Mouse (Mus musculus) kidney, embryonic 16.5 days (tissue): ENCODE measurements around the gene Txndc5. TPM values are rescaled to one million over a fixed set of nuclear protein-coding genes. Genes with fewer than 3 reads are reported as not detected.

ENCODE experiments used
- ATAC-seq: fragments of 200-750 bp; cut with Nextera tagmentation; 2 replicates; pipeline ENCODE4 v1.8.0; 2017; ENCODE audit warnings: moderate TSS enrichment; ENCODE audit not compliant: low FRiP score, low TSS enrichment
- H3K27ac ChIP-seq: fragments of 300-500 bp; sonication (generic); 2 replicates; pipeline ENCODE4 v1.5.1; 2014; ENCODE audit warnings: low read length
- H3K27me3 ChIP-seq: fragments of 300-500 bp; sonication (generic); 2 replicates; pipeline ENCODE4 v1.6.1; 2014; ENCODE audit warnings: low read length, control low read depth, mixed read lengths; ENCODE audit not compliant: insufficient read depth
- H3K36me3 ChIP-seq: fragments of 300-500 bp; sonication (generic); 2 replicates; pipeline ENCODE4 v1.6.1; 2014; ENCODE audit warnings: low read length, control low read depth, mixed read lengths; ENCODE audit not compliant: insufficient read depth
- H3K4me1 ChIP-seq: fragments of 300-500 bp; sonication (generic); 2 replicates; pipeline ENCODE4 v1.6.1; 2014; ENCODE audit warnings: low read length, control low read depth, mixed read lengths; ENCODE audit not compliant: insufficient read depth
- H3K4me2 ChIP-seq: fragments of 300-500 bp; sonication (generic); replicated peaks from 2 replicates; pipeline ENCODE4 v1.6.1; 2014; ENCODE audit warnings: low read depth, low read length
- H3K4me3 ChIP-seq: fragments of 300-500 bp; sonication (generic); 2 replicates; pipeline ENCODE4 v1.5.1; 2014; ENCODE audit warnings: mild to moderate bottlenecking, low read length
- H3K9ac ChIP-seq: fragments of 300-500 bp; sonication (generic); replicated peaks from 2 replicates; pipeline ENCODE4 v1.6.1; 2014; ENCODE audit warnings: low read length
- H3K9me3 ChIP-seq: fragments of 300-500 bp; sonication (generic); 2 replicates; pipeline ENCODE4 v1.6.1; 2016; ENCODE audit warnings: low read length, control low read depth
- WGBS: fragments of 180-500 bp; shearing (Covaris S2); extraction: QIAGEN DNeasy Blood & Tissue Kit; methylation state at CpG from one replicate; pipeline ENCODE4 v1.1.7; 2014; 5-methylcytosine and 5-hydroxymethylcytosine counted together
- polyA plus RNA-seq: library from polyadenylated mRNA; unstranded; fragments of >200 nt; fragmentation: Nextera tagmentation; extraction: Ambion mirVana; gene quantifications from 2 replicates; pipeline ENCODE4 v1.2.1, GENCODE M21; 2015

The Txndc5 gene
- polyA plus RNA-seq, 1 experiment from 2014 or later, result 313 TPM

- Histone ChIP-seq H3K9ac (no peak overlapping the region), H3K4me3 (no peak overlapping the region), H3K9me3 (no peaks in the 10 kb centered on the region), H3K4me2 (no peak overlapping the region), H3K27ac (no peak overlapping the region), H3K27me3 (no peaks in the 10 kb centered on the region), H3K4me1 (no peaks in the 10 kb centered on the region), H3K36me3 (no peaks in the 10 kb centered on the region)
- 82% methylated on average over 8 of the region's 8 CpGs for whole genome bisulfite sequencing
- ATAC-seq, result no peak
Measured at GRCm38 (mm10) chr13:38544769-38545445, 16.3 kb upstream of the Txndc5 start.

- H3K4me2 ChIP-seq, result no peak overlapping the region
- no peaks in the 10 kb centered on the region for H3K36me3 ChIP-seq
- 90% methylated on average over 8 of the region's 8 CpGs for WGBS
- no peaks in the 10 kb centered on the region for H3K4me1 ChIP-seq
- H3K9ac ChIP-seq, result no peak overlapping the region
- no peak overlapping the region for H3K4me3 ChIP-seq
- ATAC-seq, result no peak
- no peaks in the 10 kb centered on the region for H3K9me3 ChIP-seq
- H3K27ac ChIP-seq, result no peak overlapping the region
- no peaks in the 10 kb centered on the region for H3K27me3 ChIP-seq
Measured at GRCm38 (mm10) chr13:38543455-38544125, 15.0 kb upstream of the Txndc5 start.

- H3K4me1 ChIP-seq, result no peaks in the 10 kb centered on the region
- H3K4me2 ChIP-seq, result no peak overlapping the region
- H3K9me3 ChIP-seq, result no peaks in the 10 kb centered on the region
- ATAC-seq, result no peak
- WGBS, result 84% methylated on average over 7 of the region's 7 CpGs
- H3K9ac ChIP-seq, result no peak overlapping the region
- H3K4me3 ChIP-seq, result no peak overlapping the region
- H3K36me3 ChIP-seq, result no peaks in the 10 kb centered on the region
- no peaks in the 10 kb centered on the region for H3K27me3 ChIP-seq
- no peak overlapping the region for H3K27ac ChIP-seq
Measured at GRCm38 (mm10) chr13:38539192-38539900, 10.7 kb upstream of the Txndc5 start.

- H3K27ac ChIP-seq, result no peak overlapping the region
- H3K4me1 ChIP-seq, result no peaks in the 10 kb centered on the region
- no peak overlapping the region for H3K4me2 ChIP-seq
- H3K9me3 ChIP-seq, result no peaks in the 10 kb centered on the region
- ATAC-seq, result no peak; the same call in 1 of the 2 replicates
- no peaks in the 10 kb centered on the region for H3K36me3 ChIP-seq
- no peak overlapping the region for H3K9ac ChIP-seq
- H3K4me3 ChIP-seq, result no peak overlapping the region
- H3K27me3 ChIP-seq, result no peaks in the 10 kb centered on the region
Measured at GRCm38 (mm10) chr13:38537521-38537920, 8.9 kb upstream of the Txndc5 start.

GRCm38 (mm10) chr13:38534731-38535130 lies 6.1 kb upstream of the Txndc5 start:
- 73% methylated on average over 6 of the region's 6 CpGs for WGBS
- Histone ChIP-seq H3K4me2 (no peak overlapping the region), H3K9me3 (no peaks in the 10 kb centered on the region), H3K9ac (no peak overlapping the region), H3K4me3 (no peak overlapping the region), H3K4me1 (no peaks in the 10 kb centered on the region), H3K36me3 (no peaks in the 10 kb centered on the region), H3K27ac (no peak overlapping the region), H3K27me3 (no peaks in the 10 kb centered on the region)
- ATAC-seq, result no peak

GRCm38 (mm10) chr13:38534016-38534415 lies 5.4 kb upstream of the Txndc5 start:
- WGBS, result 44% methylated on average over 6 of the region's 6 CpGs
- no peak overlapping the region for H3K4me2 ChIP-seq
- no peak overlapping the region for H3K27ac ChIP-seq
- H3K4me1 ChIP-seq, result peaks cover 2% of the 10 kb centered on the region; the same call in 1 of the 2 replicates
- H3K9ac ChIP-seq, result no peak overlapping the region
- H3K36me3 ChIP-seq, result no peaks in the 10 kb centered on the region
- H3K9me3 ChIP-seq, result no peaks in the 10 kb centered on the region
- ATAC-seq, result no peak
- no peak overlapping the region for H3K4me3 ChIP-seq
- no peaks in the 10 kb centered on the region for H3K27me3 ChIP-seq

GRCm38 (mm10) chr13:38533461-38533860 lies 4.8 kb upstream of the Txndc5 start:
- WGBS, result 78% methylated on average over 10 of the region's 10 CpGs
- Histone ChIP-seq H3K4me1 (peaks cover 8% of the 10 kb centered on the region; the same call in 1 of the 2 replicates), H3K36me3 (no peaks in the 10 kb centered on the region), H3K4me2 (no peak overlapping the region), H3K9me3 (no peaks in the 10 kb centered on the region), H3K27me3 (no peaks in the 10 kb centered on the region), H3K27ac (no peak overlapping the region), H3K4me3 (no peak overlapping the region), H3K9ac (no peak overlapping the region)
- no peak for ATAC-seq

- no peak for ATAC-seq
- 95% methylated on average over 4 of the region's 4 CpGs for WGBS
- peaks cover 14% of the 10 kb centered on the region for H3K4me1 ChIP-seq
- H3K36me3 ChIP-seq, result no peaks in the 10 kb centered on the region
- no peak overlapping the region for H3K4me3 ChIP-seq
- no peak overlapping the region for H3K9ac ChIP-seq
- no peaks in the 10 kb centered on the region for H3K9me3 ChIP-seq
- H3K27ac ChIP-seq, result no peak overlapping the region
- H3K4me2 ChIP-seq, result no peak overlapping the region
- no peaks in the 10 kb centered on the region for H3K27me3 ChIP-seq
Measured at GRCm38 (mm10) chr13:38531498-38531897, 2.9 kb upstream of the Txndc5 start.

GRCm38 (mm10) chr13:38529576-38529975 lies 952 bp upstream of the Txndc5 start:
- no peak overlapping the region for H3K4me2 ChIP-seq
- peaks cover 2% of the 10 kb centered on the region; the same call in 1 of the 2 replicates for H3K36me3 ChIP-seq
- no peak for ATAC-seq
- H3K27ac ChIP-seq, result no peak overlapping the region
- H3K4me1 ChIP-seq, result peaks cover 25% of the 10 kb centered on the region
- H3K9me3 ChIP-seq, result no peaks in the 10 kb centered on the region
- WGBS, result 87% methylated on average over 6 of the region's 6 CpGs
- H3K27me3 ChIP-seq, result no peaks in the 10 kb centered on the region
- no peak overlapping the region for H3K9ac ChIP-seq
- H3K4me3 ChIP-seq, result no peak overlapping the region
